ENCODE assay signal across 8 mouse cellular contexts in genomic region chr19:53052031-53052670, GRCm38 (mm10). TPM values are rescaled to one million over a fixed set of nuclear protein-coding genes. Genes with fewer than 3 reads are reported as not detected.
DNase-seq lines count a peak whose midpoint lies in the region; ATAC-seq and TF ChIP-seq lines count a peak whose summit lies in the region.

No protein-coding gene starts in this region.

- no peak overlapping the region for H3K9ac ChIP-seq in intestine, postnatal 0 days (ENCODE audit: low read depth, low read length)
- no peak overlapping the region for H3K9ac ChIP-seq in neural tube, embryonic 12.5 days

- H3K4me2 ChIP-seq in intestine, postnatal 0 days (replicated peaks; ENCODE audit: low read depth): peak overlapping the region; percentile 41
- peak overlapping the region; percentile 37; the same call in 1 of the 2 replicates for H3K4me2 ChIP-seq in neural tube, embryonic 12.5 days (replicated peaks)

- peak; percentile 70; the same call in 1 of the 2 replicates for ATAC-seq in intestine, postnatal 0 days
- no peak for ATAC-seq in neural tube, embryonic 12.5 days (ENCODE audit: low FRiP score, low read depth)

- H3K9me3 ChIP-seq in intestine, postnatal 0 days (ENCODE audit: control insufficient read depth): no peaks in the 10 kb centered on the region
- H3K9me3 ChIP-seq in neural tube, embryonic 12.5 days: peaks cover 8% of the 10 kb centered on the region; the same call in 1 of the 2 replicates

- no peaks in the 10 kb centered on the region for H3K36me3 ChIP-seq in intestine, postnatal 0 days (ENCODE audit: control insufficient read depth, insufficient read depth)
- no peaks in the 10 kb centered on the region for H3K36me3 ChIP-seq in neural tube, embryonic 12.5 days

- no peak overlapping the region for H3K4me3 ChIP-seq in intestine, postnatal 0 days (ENCODE audit: low read depth, low read length)
- no peak overlapping the region for H3K4me3 ChIP-seq in neural tube, embryonic 12.5 days

- no peak for TF ChIP-seq CTCF in intestine, postnatal 0 days (IDR thresholded peaks at IDR 0.05; ENCODE audit: low read depth)

- H3K4me1 ChIP-seq in intestine, postnatal 0 days (replicated peaks; ENCODE audit: control insufficient read depth, insufficient read depth, low read length): peaks cover 3% of the 10 kb centered on the region
- peaks cover 15% of the 10 kb centered on the region; the same call in 1 of the 2 replicates for H3K4me1 ChIP-seq in neural tube, embryonic 12.5 days

- no peaks in the 10 kb centered on the region for H3K27me3 ChIP-seq in intestine, postnatal 0 days (replicated peaks; ENCODE audit: control insufficient read depth, insufficient read depth, low read length)
- no peaks in the 10 kb centered on the region for H3K27me3 ChIP-seq in neural tube, embryonic 12.5 days (replicated peaks)

- no peak overlapping the region for H3K27ac ChIP-seq in intestine, postnatal 0 days (ENCODE audit: low read depth, low read length)
- H3K27ac ChIP-seq in neural tube, embryonic 12.5 days: no peak overlapping the region

- 36% methylated on average over 19 of the region's 19 CpGs for WGBS in intestine, postnatal 0 days
- 26% methylated on average over 19 of the region's 19 CpGs for WGBS in neural tube, embryonic 12.5 days

- DNase-seq in adrenal gland, postnatal 14 days: peak; percentile 55
- DNase-seq in adrenal gland, postnatal 25 days: no peak
- peak; percentile 23 for DNase-seq in ovary, postnatal 36 days (ENCODE audit: low spot score)
- DNase-seq in ovary, postnatal 14 days (ENCODE audit: low spot score): no peak
- DNase-seq in right cerebral cortex, postnatal 4 days: no peak
- DNase-seq in gastrocnemius, postnatal 25 days: no peak

RNA-seq across cellular contexts. Expression of gene Xpnpep1, which starts 12.1 kb away (rescaled TPM):
- total RNA-seq in adrenal gland, postnatal 14 days (2021): 104 and 108 TPM in 2 replicates
- 85.6 and 98.2 TPM in 2 replicates for total RNA-seq in adrenal gland, postnatal 25 days (2021)
- 333 and 357 TPM in 2 replicates for polyA plus RNA-seq in intestine, postnatal 0 days (2015; fragmentation: Nextera tagmentation; extraction: Ambion mirVana)
- polyA plus RNA-seq in neural tube, embryonic 12.5 days (2016; fragmentation: Nextera tagmentation; extraction: Ambion mirVana): 149 and 153 TPM in 2 replicates
- 10 to 100 TPM; 52.6 to 57.3 TPM for total RNA-seq in gastrocnemius, postnatal 25 days (2021)

Comparison
In these comparisons a context has a peak if more than half of its experiments do, and no peak if none do; other contexts are left out.
1. DNase-seq: peak in adrenal gland, postnatal 14 days (single experiment) and ovary, postnatal 36 days (single experiment); none in adrenal gland, postnatal 25 days (single experiment), ovary, postnatal 14 days (single experiment), right cerebral cortex, postnatal 4 days (single experiment) and gastrocnemius, postnatal 25 days (single experiment).